Mouse (Mus musculus): ENCODE measurements around the gene Yeats2. TPM values are rescaled to one million over a fixed set of nuclear protein-coding genes. Genes with fewer than 3 reads are reported as not detected.
"Not testable (repeated sequence)": the region's sequence is repeated elsewhere in the genome, so short reads cannot be mapped to it uniquely, and the experiment has no call there.

Gene Yeats2
- polyA plus RNA-seq (2015; fragmentation: Nextera tagmentation; extraction: Ambion mirVana): 21.7 and 22.7 TPM in 2 replicates

DNA sequence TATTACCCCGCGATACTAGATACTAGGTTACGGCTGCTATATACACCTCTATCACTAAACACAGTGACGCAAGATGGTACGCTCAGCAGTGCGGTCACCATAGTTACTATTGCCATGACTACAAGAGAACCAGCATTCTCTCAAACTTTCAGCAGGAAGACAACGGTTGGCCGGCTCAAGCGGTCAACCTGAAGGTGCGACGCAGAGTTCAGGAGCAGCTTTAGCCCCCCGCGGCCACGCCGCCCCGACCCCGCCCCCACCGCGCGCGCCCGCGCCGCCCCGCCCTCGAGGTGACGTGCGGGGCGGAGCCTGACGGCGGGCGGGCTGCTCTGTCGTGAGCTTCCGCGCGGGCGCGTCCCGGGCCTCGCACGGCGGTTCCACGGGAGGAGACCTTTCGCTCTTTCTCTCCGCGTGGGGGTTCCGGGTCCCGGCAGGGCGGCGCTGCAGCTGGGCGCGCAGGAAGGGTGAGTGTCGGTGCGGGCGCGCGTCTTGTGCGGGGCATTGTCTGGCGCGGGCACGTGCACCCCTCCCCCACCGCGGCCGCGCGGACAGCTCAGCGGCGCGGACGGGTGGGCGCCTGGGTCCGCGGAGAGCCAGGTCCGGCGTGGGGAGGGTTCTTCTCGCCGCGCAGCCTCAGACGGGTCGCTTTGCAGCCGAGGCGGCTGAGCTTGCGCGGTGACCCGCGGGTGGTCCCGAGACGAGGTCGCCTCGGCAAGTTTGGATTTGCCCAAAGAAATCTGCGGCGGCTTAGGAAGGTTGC lies at the start of gene Yeats2:
Yeats2 (plus strand) TSS at position 292 of the 760 bp plus-strand sequence.
- peak within 1 kb of the TSS; percentile 86 for H3K9ac ChIP-seq
- peak; percentile 98 for ATAC-seq
- H3K36me3 ChIP-seq: no peaks in the 10 kb centered on the region
- WGBS: under 1% methylated on average over 77 of the region's 92 CpGs
- no peaks in the 10 kb centered on the region for H3K9me3 ChIP-seq
- peak within 1 kb of the TSS; percentile 79 for H3K4me3 ChIP-seq (replicated peaks)
- peak within 1 kb of the TSS; percentile 74 for H3K4me2 ChIP-seq (replicated peaks)
- peaks cover 16% of the 10 kb centered on the region; the same call in 1 of the 2 replicates for H3K4me1 ChIP-seq (replicated peaks)
- no peaks in the 10 kb centered on the region for H3K27me3 ChIP-seq (replicated peaks)
- peak within 1 kb of the TSS; percentile 92 for H3K27ac ChIP-seq

DNA sequence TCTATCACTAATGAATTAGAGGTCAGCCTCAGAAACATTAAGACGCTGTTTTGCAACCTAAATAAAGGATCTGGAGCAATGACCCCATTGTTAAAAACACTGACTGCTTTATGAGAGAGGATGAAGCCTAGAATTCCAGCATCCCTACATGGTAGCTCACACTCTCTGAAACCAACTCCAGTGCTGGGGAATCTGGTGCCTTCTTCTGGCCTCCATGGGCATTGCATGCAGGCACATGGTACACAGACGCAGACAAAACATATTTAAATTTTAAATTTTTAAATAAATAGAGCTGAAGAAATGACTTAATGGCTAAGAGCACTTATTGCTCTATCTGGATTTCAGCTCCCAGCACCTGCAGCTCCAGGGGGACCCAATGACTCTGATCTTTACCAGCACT lies 44.9 kb upstream of the Yeats2 start:
- Histone ChIP-seq H3K27me3 (replicated peaks) (no peaks in the 10 kb centered on the region), H3K27ac (no peak overlapping the region), H3K9ac (no peak overlapping the region), H3K4me3 (replicated peaks) (no peak overlapping the region), H3K4me2 (replicated peaks) (no peak overlapping the region), H3K9me3 (no peaks in the 10 kb centered on the region), H3K4me1 (replicated peaks) (no peaks in the 10 kb centered on the region), H3K36me3 (no peaks in the 10 kb centered on the region)
- no peak for ATAC-seq
- WGBS: 76% methylated on average over 2 of the region's 2 CpGs

DNA sequence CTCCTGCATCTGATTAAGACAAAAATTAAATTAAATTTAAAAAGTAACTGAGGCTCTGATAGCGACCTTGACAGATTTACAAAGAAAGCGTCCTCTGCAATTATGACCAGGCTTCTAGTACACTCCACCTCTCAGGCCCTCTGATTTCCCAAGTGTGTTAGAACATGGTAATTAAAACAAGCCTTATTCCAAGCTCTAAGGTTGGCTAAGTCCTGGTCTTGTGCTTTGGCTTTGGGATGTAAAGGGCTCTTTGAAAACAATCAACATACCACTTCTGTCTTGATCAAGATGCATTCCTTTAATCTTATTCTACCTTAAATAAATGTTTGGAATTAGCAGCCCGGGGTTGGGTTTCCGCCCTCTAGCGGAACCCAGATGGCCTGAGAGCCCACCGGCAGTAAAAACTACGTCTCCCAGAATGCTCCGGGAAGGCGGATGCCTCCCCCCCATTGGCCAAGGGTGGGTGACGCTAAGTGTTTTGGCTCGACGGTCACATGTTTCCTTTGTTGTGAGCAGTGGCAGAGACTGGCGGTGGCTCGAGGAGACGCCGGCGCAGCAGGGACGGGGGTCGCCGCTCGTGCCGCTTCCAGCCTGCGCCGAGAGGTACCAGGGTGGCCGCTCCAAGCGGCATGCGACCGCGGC lies 43.7 kb upstream of the Yeats2 start, which contains the start of gene Klhl24:
Klhl24 (plus strand) TSS at position 474 of the 642 bp plus-strand sequence.
- Histone ChIP-seq H3K4me3 (replicated peaks) (peak within 1 kb of the TSS; percentile 97), H3K4me1 (replicated peaks) (no peaks in the 10 kb centered on the region), H3K27ac (peak within 1 kb of the TSS; percentile 98), H3K27me3 (replicated peaks) (no peaks in the 10 kb centered on the region), H3K9me3 (no peaks in the 10 kb centered on the region), H3K9ac (peak within 1 kb of the TSS; percentile 88), H3K4me2 (replicated peaks) (peak within 1 kb of the TSS; percentile 62), H3K36me3 (no peaks in the 10 kb centered on the region)
- 1% methylated on average over 28 of the region's 29 CpGs for WGBS
- peak; percentile 95 for ATAC-seq

DNA sequence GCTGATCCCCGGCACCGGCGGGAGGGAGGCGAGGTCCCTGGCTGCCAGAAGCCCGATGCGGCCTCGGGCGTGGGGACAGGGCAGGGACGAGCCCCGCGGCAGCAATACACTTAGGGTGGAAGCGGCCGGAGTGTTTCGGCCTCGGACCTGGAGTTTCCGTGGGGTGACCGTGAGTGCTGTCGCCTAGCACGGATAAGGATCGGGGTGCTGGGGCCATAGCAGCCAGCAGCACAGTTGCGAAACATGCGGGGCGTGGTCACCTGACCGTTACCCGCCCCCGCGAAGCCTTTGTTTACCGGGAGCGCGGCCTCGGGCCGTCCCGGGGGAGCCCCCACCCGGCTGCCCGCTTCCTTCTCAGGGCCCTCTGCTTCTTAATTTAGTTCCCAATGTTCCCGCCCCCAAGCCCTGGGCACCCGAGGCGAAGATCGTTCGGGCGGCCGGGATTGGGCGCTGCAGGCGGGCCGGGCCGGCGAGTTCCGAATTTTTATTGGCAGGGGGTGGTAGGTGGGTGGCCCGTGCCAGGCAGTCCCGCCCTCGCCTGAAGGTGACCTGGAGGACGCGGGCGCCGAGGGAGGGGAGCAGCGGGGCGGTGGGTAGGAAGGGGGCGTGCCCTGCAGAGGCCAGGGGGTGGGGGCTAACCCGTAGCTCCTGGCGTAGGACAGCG lies 43.0 kb upstream of the Yeats2 start:
- ATAC-seq: peak; percentile 94
- Histone ChIP-seq H3K27ac (peak overlapping the region; percentile 98), H3K27me3 (replicated peaks) (no peaks in the 10 kb centered on the region), H3K4me3 (replicated peaks) (peak overlapping the region; percentile 97), H3K36me3 (no peaks in the 10 kb centered on the region), H3K4me1 (replicated peaks) (no peaks in the 10 kb centered on the region), H3K9ac (peak overlapping the region; percentile 88), H3K4me2 (replicated peaks) (peak overlapping the region; percentile 62), H3K9me3 (no peaks in the 10 kb centered on the region)
- WGBS: under 1% methylated on average over 61 of the region's 61 CpGs

DNA sequence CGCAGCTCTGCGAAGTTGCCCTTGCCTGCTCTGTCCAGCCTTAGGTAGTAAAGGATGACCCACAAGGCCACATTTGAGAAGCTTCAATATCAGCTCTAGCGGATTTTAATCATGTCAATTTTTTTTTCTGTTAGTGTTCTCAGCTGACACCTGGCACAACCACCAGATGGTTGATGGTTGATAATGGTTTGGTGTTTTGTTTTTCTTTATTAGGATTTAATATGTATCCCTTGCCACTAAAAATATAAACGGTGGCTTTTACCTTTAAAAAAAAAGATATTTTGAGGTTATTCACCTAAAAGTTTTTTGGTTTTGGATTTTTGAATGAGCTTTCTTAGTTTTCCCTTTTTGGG lies 42.5 kb upstream of the Yeats2 start:
- H3K4me3 ChIP-seq (replicated peaks): peak overlapping the region; percentile 97
- no peaks in the 10 kb centered on the region for H3K4me1 ChIP-seq (replicated peaks)
- 4% methylated on average over 4 of the region's 4 CpGs for WGBS
- H3K36me3 ChIP-seq: peaks cover 3% of the 10 kb centered on the region; the same call in 1 of the 2 replicates
- H3K27ac ChIP-seq: peak overlapping the region; percentile 98
- H3K27me3 ChIP-seq (replicated peaks): no peaks in the 10 kb centered on the region
- H3K4me2 ChIP-seq (replicated peaks): peak overlapping the region; percentile 62
- no peak for ATAC-seq
- H3K9me3 ChIP-seq: no peaks in the 10 kb centered on the region
- H3K9ac ChIP-seq: peak overlapping the region; percentile 88

DNA sequence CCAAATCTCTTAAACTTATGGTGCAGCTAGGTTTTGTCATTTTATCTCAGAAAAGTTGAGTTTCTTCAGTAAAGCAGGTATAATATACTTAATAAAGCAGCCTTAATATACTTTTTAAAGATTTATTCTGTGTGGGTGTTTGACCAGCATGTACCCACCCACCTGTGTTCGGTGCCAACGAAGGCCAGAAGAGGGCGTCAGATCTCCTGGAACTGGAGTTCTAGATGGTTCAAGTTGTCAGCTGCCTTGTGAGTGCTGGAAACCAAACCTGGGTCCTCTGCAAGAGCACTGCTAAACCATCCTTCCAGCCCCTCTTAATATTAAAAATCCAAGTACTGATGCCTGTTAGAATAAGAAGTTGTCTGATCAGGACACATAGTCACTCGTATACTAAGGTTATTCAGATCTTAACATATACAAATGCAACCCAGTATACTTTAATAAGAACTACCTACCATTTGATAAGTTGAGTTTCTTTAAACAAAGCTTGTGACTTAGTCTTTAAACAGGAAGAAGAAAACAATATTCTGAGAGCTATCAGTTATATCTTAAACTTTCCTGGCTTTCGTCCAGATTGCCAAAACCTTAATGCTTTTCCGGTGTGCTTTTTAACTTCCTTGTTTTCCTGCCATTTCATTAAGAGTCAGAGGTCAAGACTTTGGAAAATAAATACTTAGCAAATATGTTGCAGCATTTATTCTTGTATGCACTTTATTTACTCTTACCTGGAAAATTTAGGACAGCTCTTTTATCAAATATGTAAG lies 41.8 kb upstream of the Yeats2 start:
- no peak overlapping the region; the same call in 1 of the 2 replicates for H3K4me2 ChIP-seq (replicated peaks)
- no peaks in the 10 kb centered on the region for H3K4me1 ChIP-seq (replicated peaks)
- peaks cover 10% of the 10 kb centered on the region; the same call in 1 of the 2 replicates for H3K36me3 ChIP-seq
- no peak overlapping the region for H3K9ac ChIP-seq
- H3K4me3 ChIP-seq (replicated peaks): no peak overlapping the region
- no peaks in the 10 kb centered on the region for H3K9me3 ChIP-seq
- H3K27ac ChIP-seq: no peak overlapping the region
- H3K27me3 ChIP-seq (replicated peaks): no peaks in the 10 kb centered on the region
- no peak for ATAC-seq
- 83% methylated on average over 6 of the region's 6 CpGs for WGBS

DNA sequence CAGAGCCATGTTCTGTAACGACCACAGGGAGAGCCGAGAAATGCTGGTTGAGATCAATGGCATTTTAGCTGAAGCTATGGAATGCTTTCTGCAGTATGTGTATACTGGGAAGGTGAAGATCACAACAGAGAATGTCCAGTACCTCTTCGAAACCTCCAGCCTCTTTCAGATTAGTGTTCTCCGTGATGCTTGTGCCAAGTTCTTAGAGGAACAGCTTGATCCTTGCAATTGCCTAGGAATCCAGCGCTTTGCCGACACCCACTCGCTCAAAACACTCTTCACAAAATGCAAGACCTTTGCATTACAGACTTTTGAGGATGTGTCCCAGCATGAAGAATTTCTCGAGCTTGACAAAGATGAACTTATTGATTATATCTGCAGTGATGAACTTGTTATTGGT lies 33.9 kb upstream of the Yeats2 start:
- Histone ChIP-seq H3K9me3 (no peaks in the 10 kb centered on the region), H3K27ac (no peak overlapping the region), H3K36me3 (peaks cover 36% of the 10 kb centered on the region), H3K9ac (no peak overlapping the region), H3K27me3 (replicated peaks) (no peaks in the 10 kb centered on the region), H3K4me1 (replicated peaks) (no peaks in the 10 kb centered on the region), H3K4me3 (replicated peaks) (no peak overlapping the region), H3K4me2 (replicated peaks) (no peak overlapping the region)
- no peak for ATAC-seq
- 90% methylated on average over 8 of the region's 8 CpGs for WGBS

DNA sequence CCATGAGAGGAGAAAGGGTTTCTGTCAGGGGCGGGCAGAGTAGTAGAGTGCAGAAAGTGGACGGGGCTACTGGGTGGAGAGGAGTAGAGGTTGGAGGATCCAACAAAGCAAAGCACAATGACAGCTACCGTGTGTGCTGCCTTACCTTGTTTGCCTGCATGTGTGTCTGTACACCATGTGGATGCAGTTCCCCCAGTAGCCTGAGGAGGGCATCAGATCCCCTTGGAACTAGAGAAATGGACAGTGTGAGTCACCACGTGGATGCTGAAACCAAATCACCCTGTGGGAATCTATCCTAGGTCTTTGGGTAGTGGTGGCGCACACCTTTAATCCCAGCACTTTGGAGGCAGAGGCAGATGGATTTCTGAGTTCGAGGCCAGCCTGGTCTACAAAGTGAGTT lies 31.9 kb upstream of the Yeats2 start:
- no peaks in the 10 kb centered on the region for H3K4me1 ChIP-seq (replicated peaks)
- WGBS: 93% methylated on average over 6 of the region's 6 CpGs
- H3K4me2 ChIP-seq (replicated peaks): no peak overlapping the region
- ATAC-seq: no peak
- H3K36me3 ChIP-seq: peaks cover 27% of the 10 kb centered on the region
- H3K9me3 ChIP-seq: no peaks in the 10 kb centered on the region
- H3K9ac ChIP-seq: no peak overlapping the region
- H3K27me3 ChIP-seq (replicated peaks): no peaks in the 10 kb centered on the region
- no peak overlapping the region for H3K27ac ChIP-seq
- no peak overlapping the region for H3K4me3 ChIP-seq (replicated peaks)

DNA sequence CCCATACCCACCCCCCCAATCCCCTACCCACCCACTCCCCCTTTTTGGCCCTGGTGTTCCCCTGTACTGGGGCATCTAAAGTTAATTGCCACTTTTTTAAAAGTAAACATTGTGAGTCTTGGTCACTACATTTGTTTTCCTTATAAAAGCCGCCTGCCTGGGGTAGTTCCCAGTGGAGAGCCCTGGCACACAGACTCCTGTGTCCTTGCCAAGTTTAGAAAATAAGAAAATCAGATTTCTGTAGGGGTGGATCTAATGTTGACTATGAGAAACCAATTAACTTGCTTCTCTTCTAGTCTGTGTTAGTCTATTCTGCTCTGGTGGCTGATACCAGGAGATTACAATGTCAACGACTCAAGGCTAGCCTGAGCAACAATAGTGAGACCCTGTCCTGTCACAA lies 28.2 kb upstream of the Yeats2 start:
- ATAC-seq: no peak
- Histone ChIP-seq H3K4me2 (replicated peaks) (no peak overlapping the region), H3K4me3 (replicated peaks) (no peak overlapping the region), H3K4me1 (replicated peaks) (no peaks in the 10 kb centered on the region), H3K36me3 (peaks cover 14% of the 10 kb centered on the region), H3K9me3 (no peaks in the 10 kb centered on the region), H3K9ac (no peak overlapping the region), H3K27ac (no peak overlapping the region), H3K27me3 (replicated peaks) (no peaks in the 10 kb centered on the region)
- 63% methylated on average over 2 of the region's 2 CpGs for WGBS

DNA sequence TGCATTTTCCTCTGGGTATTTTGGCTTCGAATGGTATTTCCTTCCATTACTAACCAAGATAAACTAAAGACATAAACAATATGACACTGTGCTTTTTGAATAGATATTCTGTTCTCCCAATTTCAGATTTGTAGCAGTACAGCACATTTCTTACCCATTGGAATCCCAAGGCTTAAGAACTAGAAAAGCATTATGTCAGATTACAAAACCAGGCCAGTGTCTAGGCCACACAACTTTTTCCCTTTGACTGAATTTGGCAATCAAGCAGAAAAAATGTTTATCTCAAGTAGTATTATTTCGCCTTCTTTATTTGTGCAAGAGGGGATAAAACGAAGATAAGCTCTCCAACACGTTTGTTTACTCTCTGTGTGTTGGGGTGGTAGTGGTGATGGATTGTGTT lies 24.8 kb upstream of the Yeats2 start:
- no peak for ATAC-seq
- 0 out of 2 replicates have a peak, but pooled peaks cover 4% of the 10 kb centered on the region for H3K36me3 ChIP-seq

DNA sequence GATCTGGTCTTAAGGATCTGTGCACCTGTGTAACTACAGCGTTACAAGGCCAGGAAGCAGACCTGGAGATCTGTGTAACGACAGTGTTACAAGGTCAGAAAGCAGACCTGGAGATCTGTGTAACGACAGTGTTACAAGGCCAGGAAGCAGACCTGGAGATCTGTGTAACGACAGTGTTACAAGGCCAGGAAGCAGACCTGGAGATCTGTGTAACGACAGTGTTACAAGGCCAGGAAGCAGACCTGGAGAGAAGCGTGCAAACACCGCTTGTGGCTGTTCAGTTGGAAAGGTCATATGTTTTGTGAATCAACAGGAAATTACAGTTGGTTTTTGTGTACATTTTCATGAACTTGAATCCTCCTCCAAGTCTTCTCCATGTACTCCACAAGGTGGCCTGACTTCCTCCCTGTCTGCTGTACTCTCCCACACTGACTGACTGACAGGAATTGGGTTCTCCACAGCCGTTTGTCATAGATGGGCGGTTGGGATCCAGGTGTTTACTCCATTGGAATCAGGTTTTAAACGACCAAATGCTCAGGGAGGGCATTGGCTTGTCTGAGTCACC lies 14.5 kb upstream of the Yeats2 start:
- not testable (repeated sequence) for H3K9ac ChIP-seq; H3K9me3 ChIP-seq; H3K36me3 ChIP-seq; ATAC-seq; H3K4me3 ChIP-seq (replicated peaks); H3K27me3 ChIP-seq (replicated peaks); H3K4me1 ChIP-seq (replicated peaks); H3K27ac ChIP-seq; H3K4me2 ChIP-seq (replicated peaks)
- 58% methylated on average over 10 of the region's 10 CpGs for WGBS

More for the DNA sequence above, 24.8 kb upstream of the Yeats2 start:
- Histone ChIP-seq H3K27ac (no peak overlapping the region), H3K9ac (no peak overlapping the region), H3K27me3 (replicated peaks) (no peaks in the 10 kb centered on the region), H3K4me2 (replicated peaks) (no peak overlapping the region), H3K9me3 (no peaks in the 10 kb centered on the region), H3K4me3 (replicated peaks) (no peak overlapping the region), H3K4me1 (replicated peaks) (no peaks in the 10 kb centered on the region)
- WGBS: 54% methylated on average over 4 of the region's 4 CpGs
